Mouse (Mus musculus) CD4-positive, CD25-positive, alpha-beta regulatory T cell, adult 2 months (primary cell): ENCODE measurements at regions not wholly inside any gene's neighbourhood (a gene's known extent, or its start where the extent isn't known, plus 50 kb on each side); places are given as distances from the start of the nearest gene placed in this dataset.

ENCODE experiments used
- DNase-seq: peaks from one replicate; pipeline ENCODE4 v3.0.0-alpha.2; 2012; ENCODE audit warnings: low read depth, low spot score

DNA sequence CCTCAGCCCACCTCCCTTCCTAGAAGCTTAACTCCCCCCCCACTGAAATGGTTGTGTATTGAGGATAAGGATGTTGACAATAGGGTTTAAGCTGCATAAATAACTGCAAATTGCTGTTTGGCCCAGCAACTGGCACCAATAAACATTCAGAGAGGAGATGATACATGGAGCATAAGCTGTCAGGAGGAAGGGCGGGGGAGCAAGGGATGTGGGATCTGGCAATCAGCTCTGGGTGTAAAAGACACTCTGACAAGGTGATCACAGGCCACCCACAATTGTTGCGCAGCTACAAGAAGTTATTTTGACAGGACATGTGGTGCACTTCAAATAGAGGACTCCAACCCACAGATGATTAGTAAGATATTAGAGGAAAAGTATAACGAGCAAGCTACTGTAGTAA, 83.8 kb upstream of the Tbc1d5 start:
- DNase-seq: no peak

DNA sequence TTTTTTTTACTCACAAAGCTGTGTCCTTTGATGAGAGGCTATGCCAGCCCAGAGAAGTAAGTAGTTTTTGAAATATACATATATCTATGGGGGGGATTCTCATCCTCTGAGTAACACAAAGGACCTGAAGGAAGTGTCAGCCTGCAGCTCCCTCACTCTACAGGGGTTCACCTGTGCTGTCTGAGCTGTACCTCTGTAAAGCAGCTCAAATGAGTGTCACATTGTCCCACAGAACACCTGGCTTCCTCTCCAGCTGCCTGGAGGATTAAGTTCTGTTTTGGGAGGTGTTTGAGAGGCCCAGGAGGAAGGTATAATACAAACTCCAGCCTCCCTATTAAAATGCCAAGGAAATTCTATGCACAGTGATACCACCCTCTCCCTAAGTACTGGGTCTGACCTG, 83.3 kb upstream of the Tbc1d5 start:
- DNase-seq: no peak

DNA sequence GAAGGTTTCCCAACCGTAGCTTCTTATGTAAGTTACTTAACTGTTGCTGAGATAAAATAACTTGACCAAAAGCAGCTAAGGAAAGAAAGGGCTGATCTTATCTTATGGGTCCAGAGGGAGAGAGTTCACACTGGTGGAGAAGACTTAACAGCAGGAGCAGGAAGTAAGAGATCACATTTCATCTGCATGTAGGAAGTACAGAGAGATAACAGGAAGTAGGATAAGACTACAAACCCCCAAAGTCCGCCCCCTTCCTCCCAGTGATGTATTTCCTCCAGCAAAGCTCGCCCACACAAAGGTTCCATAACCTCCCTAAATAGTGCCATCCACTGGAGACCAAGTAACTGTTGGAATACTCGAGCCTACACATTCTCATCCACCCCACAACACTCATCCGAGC, 79.2 kb upstream of the Tbc1d5 start:
- DNase-seq: no peak

DNA sequence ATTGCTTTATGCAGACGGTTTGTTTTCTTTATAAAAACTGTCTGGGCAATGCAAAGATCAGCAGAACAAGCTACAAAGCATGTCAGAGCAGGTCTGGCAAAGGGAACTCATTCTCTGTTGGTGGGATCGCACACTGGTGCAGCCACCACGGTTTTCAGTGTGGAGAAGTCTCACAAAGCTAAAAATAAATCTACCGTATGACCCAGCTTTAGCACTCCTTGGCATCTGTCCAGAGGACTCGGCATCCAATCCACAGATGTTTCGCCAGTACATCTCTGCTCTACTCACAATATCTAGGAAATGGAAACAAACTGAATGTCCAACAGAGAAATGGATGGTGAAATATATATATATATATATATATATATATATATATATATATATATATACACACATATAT, 69.4 kb upstream of the Tbc1d5 start:
- DNase-seq: no peak

DNA sequence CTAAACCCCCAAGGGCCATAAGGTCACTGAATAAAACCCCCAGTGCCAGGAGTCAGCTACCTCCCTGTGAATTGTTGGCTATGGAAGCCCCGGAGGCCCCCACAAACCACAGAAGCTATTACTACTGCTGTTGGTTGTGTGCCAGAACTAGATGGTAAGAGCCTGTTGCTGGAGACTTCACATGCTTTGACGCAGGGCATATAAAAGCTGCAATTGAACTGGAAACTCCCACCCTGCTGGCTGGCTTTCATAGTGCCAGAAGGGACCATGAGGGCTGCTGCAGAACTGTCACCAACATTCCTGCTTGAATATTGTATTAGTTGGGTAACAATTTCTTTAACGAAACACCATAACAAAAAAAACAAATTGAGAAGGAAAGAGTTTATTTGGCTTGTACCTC, 66.9 kb upstream of the Tbc1d5 start:
- DNase-seq: no peak

DNA sequence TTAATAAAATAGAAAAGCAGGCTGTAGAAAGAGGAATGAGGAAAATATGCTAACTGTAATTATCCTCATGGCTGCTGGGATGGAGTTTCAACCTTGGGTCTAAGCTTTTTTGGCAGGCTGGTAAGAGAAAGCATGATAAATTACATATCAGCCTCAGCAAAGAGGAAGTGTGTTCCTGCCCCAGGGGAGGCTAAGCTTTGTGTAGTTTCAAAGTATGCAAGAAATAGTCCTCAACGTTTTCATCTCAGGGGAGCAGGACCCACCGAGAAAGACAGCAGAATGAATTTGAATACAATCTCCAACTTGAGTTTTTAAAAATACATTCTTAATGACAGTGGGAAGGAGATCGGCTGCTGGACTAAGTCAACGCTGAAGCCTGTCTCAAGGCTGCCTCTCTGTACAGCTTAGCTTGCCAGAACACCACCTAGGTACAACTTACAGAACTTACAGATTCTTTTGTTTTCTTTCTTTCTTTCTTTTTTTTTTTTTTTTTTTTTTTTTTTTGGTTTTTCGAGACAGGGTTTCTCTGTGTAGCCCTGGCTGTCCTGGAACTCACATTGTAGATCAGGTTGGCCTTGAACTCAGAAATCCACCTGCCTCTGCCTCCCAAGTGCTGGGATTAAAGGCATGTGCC, 61.3 kb upstream of the Tbc1d5 start:
- no peak for DNase-seq

DNA sequence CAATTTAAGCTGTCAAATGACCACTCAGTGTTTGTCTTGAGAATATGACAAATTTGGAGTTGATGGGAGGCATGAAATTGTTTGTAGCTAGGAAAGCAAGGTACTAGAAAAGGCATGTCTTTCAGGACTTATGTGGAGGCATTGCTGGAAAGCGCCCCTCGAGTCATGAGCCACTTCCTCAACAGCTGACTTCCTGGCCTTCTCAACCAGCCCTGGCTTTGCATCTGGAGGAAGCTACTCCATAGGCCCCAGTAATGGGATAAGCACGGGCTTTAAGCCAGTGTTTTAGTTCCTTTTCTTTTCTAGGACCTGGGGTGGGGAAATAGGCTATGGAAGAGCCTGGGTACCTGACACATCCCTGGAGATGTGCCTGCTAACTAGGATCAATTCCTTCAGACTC, 60.3 kb upstream of the Tbc1d5 start:
- DNase-seq: no peak
